Mouse (Mus musculus) brain, embryonic 18.5 days (tissue): Measurements from ENCODE around the gene Adgrd1.
"Not testable (repeated sequence)": the region's sequence is repeated elsewhere in the genome, so short reads cannot be mapped to it uniquely, and the experiment has no call there.

ENCODE experiments used
- DNase-seq: peaks from one replicate; pipeline ENCODE4 v3.0.0-alpha.2; 2012; ENCODE audit warnings: low read depth, low spot score

Gene Adgrd1

GRCm38 (mm10) chr5:129093158-129093557 lies 3.4 kb upstream of the Adgrd1 start:
- no peak for DNase-seq

- DNase-seq, result no peak
Measured at GRCm38 (mm10) chr5:129094236-129094635, 2.3 kb upstream of the Adgrd1 start.

GRCm38 (mm10) chr5:129104043-129104442 lies 7.5 kb downstream of the Adgrd1 start:
- DNase-seq, result no peak

GRCm38 (mm10) chr5:129111729-129112128 lies 15.2 kb downstream of the Adgrd1 start:
- DNase-seq, result no peak

GRCm38 (mm10) chr5:129113741-129114476 lies 17.4 kb downstream of the Adgrd1 start:
- DNase-seq, result no peak

- no peak for DNase-seq
Measured at GRCm38 (mm10) chr5:129116299-129116698, 19.7 kb downstream of the Adgrd1 start.

GRCm38 (mm10) chr5:129117593-129118113 lies 21.1 kb downstream of the Adgrd1 start:
- no peak for DNase-seq

- DNase-seq, result no peak
Measured at GRCm38 (mm10) chr5:129118523-129118922, 22.0 kb downstream of the Adgrd1 start.

- DNase-seq, result no peak
Measured at GRCm38 (mm10) chr5:129119146-129119545, 22.6 kb downstream of the Adgrd1 start.

GRCm38 (mm10) chr5:129121654-129122285 lies 25.2 kb downstream of the Adgrd1 start:
- DNase-seq, result no peak

GRCm38 (mm10) chr5:129122491-129122890 lies 25.9 kb downstream of the Adgrd1 start:
- DNase-seq, result no peak

GRCm38 (mm10) chr5:129124070-129124828 lies 27.7 kb downstream of the Adgrd1 start:
- no peak for DNase-seq

GRCm38 (mm10) chr5:129128310-129128709 lies 31.8 kb downstream of the Adgrd1 start:
- DNase-seq, result not testable (repeated sequence)

GRCm38 (mm10) chr5:129130301-129130700 lies 33.8 kb downstream of the Adgrd1 start:
- no peak for DNase-seq

- no peak for DNase-seq
Measured at GRCm38 (mm10) chr5:129137405-129137804, 40.9 kb downstream of the Adgrd1 start.

- DNase-seq, result no peak
Measured at GRCm38 (mm10) chr5:129138576-129138975, 42.0 kb downstream of the Adgrd1 start.

GRCm38 (mm10) chr5:129142801-129143200 lies 46.3 kb downstream of the Adgrd1 start:
- DNase-seq, result no peak

GRCm38 (mm10) chr5:129145307-129145935 lies 48.9 kb downstream of the Adgrd1 start:
- no peak for DNase-seq

GRCm38 (mm10) chr5:129146892-129147509 lies 50.5 kb downstream of the Adgrd1 start:
- DNase-seq, result no peak

GRCm38 (mm10) chr5:129148485-129148884 lies 51.9 kb downstream of the Adgrd1 start:
- DNase-seq, result no peak
